Mouse (Mus musculus) ovary, adult 2 months (tissue): ENCODE results near the gene Chrdl2. TPM values are rescaled to one million over a fixed set of nuclear protein-coding genes. Genes with fewer than 3 reads are reported as not detected.

Source experiments
- polyA plus RNA-seq: library from polyadenylated mRNA; depleted of rRNA; stranded (reverse); fragments of >200 nt; gene quantifications from 2 replicates; pipeline ENCODE4 v1.2.3, GENCODE M21; 2012; rRNA removed

The Chrdl2 gene
- polyA plus RNA-seq = 10.3 and 12.1 TPM in 2 replicates

GRCm38 (mm10) chr7:100005790-100006189 lies at the start of gene Chrdl2:
Chrdl2 (plus strand) TSS chr7:100006172.

GRCm38 (mm10) chr7:99980132-99980591 lies 25.8 kb upstream of the Chrdl2 start, which contains the start of gene Rnf169:
Rnf169 (minus strand) TSS chr7:99980448.

Other genes starting within 250 kb of the Chrdl2 start
- gene Olfr521, start 242.7 kb upstream of the Chrdl2 start, polyA plus RNA-seq = not detected in 2 replicates
- gene Neu3, start 177.8 kb upstream of the Chrdl2 start, polyA plus RNA-seq = 16.9 and 21.9 TPM in 2 replicates
- 0.81 and 0.84 TPM in 2 replicates for gene Xrra1, start 147.1 kb upstream of the Chrdl2 start, polyA plus RNA-seq
- gene Spcs2, start 142.7 kb upstream of the Chrdl2 start, polyA plus RNA-seq = 18.0 and 20.4 TPM in 2 replicates
- 5.4 and 5.9 TPM in 2 replicates for gene Rnf169, start 25.7 kb upstream of the Chrdl2 start, polyA plus RNA-seq
- gene Pold3, start 115.4 kb downstream of the Chrdl2 start, polyA plus RNA-seq = 8.5 and 10.4 TPM in 2 replicates
- 41.7 and 62.2 TPM in 2 replicates for gene Lipt2, start 153.1 kb downstream of the Chrdl2 start, polyA plus RNA-seq
- gene Kcne3, start 170.3 kb downstream of the Chrdl2 start, polyA plus RNA-seq = 76.4 and 113 TPM in 2 replicates
- gene Pgm2l1, start 221.2 kb downstream of the Chrdl2 start, polyA plus RNA-seq = 14.0 and 22.4 TPM in 2 replicates